Mouse (Mus musculus) liver, embryonic 11.5 days (tissue): Measurements from ENCODE around the gene Cfd. TPM values are rescaled to one million over a fixed set of nuclear protein-coding genes. Genes with fewer than 3 reads are reported as not detected.
"Not testable (repeated sequence)": the region's sequence is repeated elsewhere in the genome, so short reads cannot be mapped to it uniquely, and the experiment has no call there.

ENCODE experiments used
- ATAC-seq: fragments of 200-750 bp; cut with Nextera tagmentation; replicated peaks from 2 replicates; pipeline ENCODE4 v1.8.0; 2017; ENCODE audit warnings: moderate number of reproducible peaks, mild to moderate bottlenecking, moderate TSS enrichment, moderate library complexity; ENCODE audit not compliant: low FRiP score
- DNase-seq: peaks from one replicate; pipeline ENCODE4 v3.0.0-alpha.2; 2017; ENCODE audit warnings: low spot score
- H3K27ac ChIP-seq: fragments of 300-500 bp; sonication (generic); 2 replicates; pipeline ENCODE4 v1.5.1; 2014; ENCODE audit warnings: mild to moderate bottlenecking, low read depth, low read length, control low read depth
- H3K27me3 ChIP-seq: fragments of 300-500 bp; sonication (generic); replicated peaks from 2 replicates; pipeline ENCODE4 v1.6.1; 2014; ENCODE audit warnings: low read length, mixed read lengths; ENCODE audit not compliant: control insufficient read depth, insufficient read depth
- H3K36me3 ChIP-seq: fragments of 300-500 bp; sonication (generic); 2 replicates; pipeline ENCODE4 v1.6.1; 2014; ENCODE audit warnings: mild to moderate bottlenecking, low read length, moderate library complexity, mixed read lengths; ENCODE audit not compliant: control insufficient read depth, insufficient read depth
- H3K4me1 ChIP-seq: fragments of 300-500 bp; sonication (generic); replicated peaks from 2 replicates; pipeline ENCODE4 v1.6.1; 2014; ENCODE audit warnings: low read length, mixed read lengths; ENCODE audit not compliant: control insufficient read depth, insufficient read depth
- H3K4me2 ChIP-seq: fragments of 300-500 bp; sonication (generic); 2 replicates; pipeline ENCODE4 v1.6.1; 2014; ENCODE audit warnings: mild to moderate bottlenecking, control low read depth, moderate library complexity
- H3K4me3 ChIP-seq: fragments of 300-500 bp; sonication (generic); 2 replicates; pipeline ENCODE4 v1.5.1; 2014; ENCODE audit warnings: low read depth, low read length, control low read depth
- H3K9ac ChIP-seq: fragments of 300-500 bp; sonication (generic); 2 replicates; pipeline ENCODE4 v1.6.1; 2014; ENCODE audit warnings: low read depth, low read length, control low read depth
- H3K9me3 ChIP-seq: fragments of 300-500 bp; sonication (generic); 2 replicates; pipeline ENCODE4 v1.6.1; 2016; ENCODE audit warnings: low read length, inconsistent platforms, mixed read lengths; ENCODE audit not compliant: control insufficient read depth
- WGBS: fragments of 180-500 bp; shearing (Covaris S2); extraction: QIAGEN DNeasy Blood & Tissue Kit; methylation state at CpG from one replicate; pipeline ENCODE4 v1.1.7; 2014; 5-methylcytosine and 5-hydroxymethylcytosine counted together
- polyA plus RNA-seq: library from polyadenylated mRNA; unstranded; fragments of >200 nt; fragmentation: Nextera tagmentation; extraction: Ambion mirVana; gene quantifications from 2 replicates; pipeline ENCODE4 v1.2.1, GENCODE M21; 2014

Gene Cfd
- polyA plus RNA-seq, 1 experiment from 2014 or later = not detected

GRCm38 (mm10) chr10:79886611-79887010 lies 4.0 kb upstream of the Cfd start:
- peaks cover 6% of the 10 kb centered on the region; the same call in 1 of the 2 replicates for H3K27me3 ChIP-seq
- 80% methylated on average over 8 of the region's 8 CpGs for WGBS
- H3K4me3 ChIP-seq = no peak overlapping the region
- DNase-seq (no peak), ATAC-seq (no peak)
- peaks cover 14% of the 10 kb centered on the region for H3K4me1 ChIP-seq
- no peak overlapping the region for H3K4me2 ChIP-seq
- H3K9me3 ChIP-seq = no peaks in the 10 kb centered on the region
- H3K27ac ChIP-seq = no peak overlapping the region
- H3K9ac ChIP-seq = no peak overlapping the region
- no peaks in the 10 kb centered on the region for H3K36me3 ChIP-seq

- Histone ChIP-seq H3K27ac (no peak overlapping the region), H3K9me3 (no peaks in the 10 kb centered on the region), H3K9ac (no peak overlapping the region), H3K4me3 (no peak overlapping the region), H3K36me3 (no peaks in the 10 kb centered on the region), H3K4me2 (no peak overlapping the region), H3K4me1 (no peaks in the 10 kb centered on the region), H3K27me3 (no peaks in the 10 kb centered on the region)
- ATAC-seq = no peak
- DNase-seq = no peak
- whole genome bisulfite sequencing = 69% methylated on average over 2 of the region's 2 CpGs
Observed at GRCm38 (mm10) chr10:79889386-79889785, 1.3 kb upstream of the Cfd start.

GRCm38 (mm10) chr10:79892451-79893118 lies 1.9 kb downstream of the Cfd start:
- 41% methylated on average over 22 of the region's 22 CpGs for WGBS

GRCm38 (mm10) chr10:79896306-79896705 lies 5.7 kb downstream of the Cfd start:
- Histone ChIP-seq H3K4me2 (no peak overlapping the region), H3K4me3 (no peak overlapping the region), H3K9ac (no peak overlapping the region), H3K4me1 (peaks cover 6% of the 10 kb centered on the region), H3K27ac (no peak overlapping the region), H3K27me3 (no peaks in the 10 kb centered on the region), H3K9me3 (no peaks in the 10 kb centered on the region), H3K36me3 (peaks cover 21% of the 10 kb centered on the region)
- no peak for DNase-seq
- 93% methylated on average over 16 of the region's 16 CpGs for WGBS
- no peak for ATAC-seq

More at GRCm38 (mm10) chr10:79892451-79893118, 1.9 kb downstream of the Cfd start:
- H3K27me3 ChIP-seq, H3K27ac ChIP-seq, H3K9ac ChIP-seq, H3K4me2 ChIP-seq, H3K4me1 ChIP-seq, H3K4me3 ChIP-seq, H3K36me3 ChIP-seq, H3K9me3 ChIP-seq: not testable (repeated sequence)
- peak; percentile 84 for DNase-seq
- peak; percentile 59 for ATAC-seq

GRCm38 (mm10) chr10:79896814-79897213 lies 6.2 kb downstream of the Cfd start:
- DNase-seq (no peak), ATAC-seq (no peak)
- H3K4me1 ChIP-seq = peaks cover 6% of the 10 kb centered on the region
- H3K9ac ChIP-seq = no peak overlapping the region
- 84% methylated on average over 13 of the region's 13 CpGs for WGBS
- no peaks in the 10 kb centered on the region for H3K9me3 ChIP-seq
- H3K27ac ChIP-seq = no peak overlapping the region
- H3K4me3 ChIP-seq = no peak overlapping the region
- H3K27me3 ChIP-seq = no peaks in the 10 kb centered on the region
- H3K36me3 ChIP-seq = peaks cover 21% of the 10 kb centered on the region
- H3K4me2 ChIP-seq = no peak overlapping the region

- peaks cover 6% of the 10 kb centered on the region for H3K4me1 ChIP-seq
- H3K27me3 ChIP-seq = no peaks in the 10 kb centered on the region
- H3K4me3 ChIP-seq = no peak overlapping the region
- H3K4me2 ChIP-seq = peak overlapping the region; percentile 26
- H3K9ac ChIP-seq = no peak overlapping the region
- peak; percentile 52 for ATAC-seq
- 52% methylated on average over 20 of the region's 20 CpGs for WGBS
- H3K27ac ChIP-seq = 0 out of 2 replicates have a peak overlapping the region, but pooled peaks have one; percentile 14
- no peaks in the 10 kb centered on the region for H3K9me3 ChIP-seq
- peaks cover 25% of the 10 kb centered on the region for H3K36me3 ChIP-seq
- no peak for DNase-seq
Observed at GRCm38 (mm10) chr10:79897316-79898245, 6.9 kb downstream of the Cfd start.

- Histone ChIP-seq H3K27me3 (no peaks in the 10 kb centered on the region), H3K36me3 (peaks cover 38% of the 10 kb centered on the region), H3K27ac (no peak overlapping the region), H3K9ac (no peak overlapping the region), H3K9me3 (no peaks in the 10 kb centered on the region), H3K4me2 (no peak overlapping the region), H3K4me3 (no peak overlapping the region), H3K4me1 (peaks cover 6% of the 10 kb centered on the region)
- DNase-seq (no peak), ATAC-seq (no peak)
- 68% methylated on average over 2 of the region's 2 CpGs for WGBS
Observed at GRCm38 (mm10) chr10:79900951-79901410, 10.3 kb downstream of the Cfd start.

GRCm38 (mm10) chr10:79906712-79907111 lies 16.1 kb downstream of the Cfd start:
- WGBS = 92% methylated on average over 9 of the region's 9 CpGs
- no peak for ATAC-seq
- Histone ChIP-seq H3K36me3 (peaks cover 31% of the 10 kb centered on the region), H3K4me3 (no peak overlapping the region), H3K27ac (no peak overlapping the region), H3K9me3 (no peaks in the 10 kb centered on the region), H3K9ac (no peak overlapping the region), H3K27me3 (no peaks in the 10 kb centered on the region), H3K4me2 (no peak overlapping the region), H3K4me1 (peaks cover 8% of the 10 kb centered on the region)
- DNase-seq = no peak
